Mouse (Mus musculus) olfactory bulb, adult 2 months (tissue): ENCODE data around the gene Pwwp2a.

Experiments
- CTCF ChIP-seq: fragments of 200-500 bp; IDR thresholded peaks from 2 replicates; pipeline ENCODE4 v1.5.1; 2012; ENCODE audit warnings: low read depth, mild to moderate bottlenecking, low read length, moderate library complexity; ENCODE audit not compliant: insufficient read depth
- POLR2A ChIP-seq: fragments of 200-500 bp; IDR thresholded peaks from 2 replicates; pipeline ENCODE4 v1.6.1; 2012; ENCODE audit warnings: mild to moderate bottlenecking, low read depth, low read length, moderate library complexity; ENCODE audit not compliant: insufficient read depth

DNA sequence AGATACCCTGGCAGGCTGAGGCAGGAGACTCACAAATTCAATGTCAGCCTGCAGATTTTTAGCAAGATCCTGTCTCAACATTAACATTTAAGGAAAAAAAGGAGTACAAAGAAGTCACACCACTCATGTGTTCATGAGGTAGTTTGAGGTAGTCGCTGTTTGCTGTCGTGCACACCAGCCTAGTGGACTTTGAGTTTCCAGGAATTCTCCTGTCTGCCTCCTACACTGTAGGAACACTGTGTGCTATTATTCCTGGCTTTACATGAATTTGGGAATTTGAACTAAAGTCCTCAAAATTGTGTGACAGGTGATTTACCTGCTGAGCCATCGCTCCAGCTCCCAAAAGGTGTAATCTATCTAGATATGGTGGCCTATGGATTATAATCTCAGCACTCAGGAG, 43.3 kb upstream of the Pwwp2a start:
- TF ChIP-seq CTCF (no peak), POLR2A (no peak)
